Mouse (Mus musculus) limb, embryonic 14.5 days (tissue): Measurements from ENCODE around the gene Amer2. TPM values are rescaled to one million over a fixed set of nuclear protein-coding genes. Genes with fewer than 3 reads are reported as not detected.

Experiments
- ATAC-seq: fragments of 200-750 bp; cut with Nextera tagmentation; 2 replicates; pipeline ENCODE4 v1.8.0; 2017; ENCODE audit warnings: low read depth, moderate number of reproducible peaks, moderate TSS enrichment; ENCODE audit not compliant: low FRiP score
- DNase-seq: peaks from one replicate; pipeline ENCODE4 v3.0.0-alpha.2; 2015; ENCODE audit warnings: low spot score
- H3K27ac ChIP-seq: fragments of 300-500 bp; sonication (generic); replicated peaks from 2 replicates; pipeline ENCODE4 v1.5.1; 2014; ENCODE audit warnings: low read depth, mild to moderate bottlenecking, low read length, moderate library complexity, mixed read lengths
- H3K27me3 ChIP-seq: fragments of 300-500 bp; sonication (generic); 2 replicates; pipeline ENCODE4 v1.6.1; 2014; ENCODE audit warnings: low read length, mixed read lengths; ENCODE audit not compliant: control insufficient read depth, insufficient read depth
- H3K36me3 ChIP-seq: fragments of 300-500 bp; sonication (generic); 2 replicates; pipeline ENCODE4 v1.6.1; 2014; ENCODE audit warnings: mild to moderate bottlenecking, low read length, moderate library complexity, mixed read lengths; ENCODE audit not compliant: control insufficient read depth, insufficient read depth
- H3K4me1 ChIP-seq: fragments of 300-500 bp; sonication (generic); 2 replicates; pipeline ENCODE4 v1.6.1; 2014; ENCODE audit warnings: antibody characterized with exemption, low read length, mixed read lengths; ENCODE audit not compliant: control insufficient read depth, insufficient read depth
- H3K4me2 ChIP-seq: fragments of 300-500 bp; sonication (generic); replicated peaks from 2 replicates; pipeline ENCODE4 v1.6.1; 2014; ENCODE audit warnings: low read depth, mild to moderate bottlenecking, low read length, moderate library complexity; ENCODE audit not compliant: severe bottlenecking
- H3K4me3 ChIP-seq: fragments of 300-500 bp; sonication (generic); replicated peaks from 2 replicates; pipeline ENCODE4 v1.5.1; 2014; ENCODE audit warnings: low read length
- H3K9ac ChIP-seq: fragments of 300-500 bp; sonication (generic); 2 replicates; pipeline ENCODE4 v1.6.1; 2014; ENCODE audit warnings: mild to moderate bottlenecking, low read depth, low read length, moderate library complexity; ENCODE audit not compliant: severe bottlenecking
- H3K9me3 ChIP-seq: fragments of 300-500 bp; sonication (generic); 2 replicates; pipeline ENCODE4 v1.6.1; 2016; ENCODE audit warnings: low read length; ENCODE audit not compliant: control insufficient read depth
- POLR2A ChIP-seq: fragments of 200-500 bp; IDR thresholded peaks from 2 replicates; pipeline ENCODE4 v1.8.0; 2012; ENCODE audit warnings: inconsistent platforms, mild to moderate bottlenecking, moderate library complexity, borderline replicate concordance; ENCODE audit not compliant: insufficient read depth, insufficient read length; ENCODE audit errors: extremely low read depth
- WGBS: fragments of 180-500 bp; shearing (Covaris S2); extraction: QIAGEN DNeasy Blood & Tissue Kit; methylation state at CpG from one replicate; pipeline ENCODE4 v1.1.7; 2014; 5-methylcytosine and 5-hydroxymethylcytosine counted together
- polyA plus RNA-seq, 2 experiments: library from polyadenylated mRNA; depleted of rRNA in 1 of 2; stranded (reverse) in 1 of 2; unstranded in 1 of 2; fragments of >200 nt; fragmentation: Nextera tagmentation in 1 of 2; extraction: Ambion mirVana in 1 of 2; gene quantifications; 2 replicates each; pipeline versions ENCODE4 v1.2.1 to v1.2.3; 2012 to 2014

The Amer2 gene
- polyA plus RNA-seq, 2 experiments = 0.58 to 0.89 TPM

GRCm38 (mm10) chr14:60381671-60382070, 8.6 kb downstream of the Amer2 start:
- Histone ChIP-seq H3K27me3 (peaks cover 22% of the 10 kb centered on the region), H3K4me1 (no peaks in the 10 kb centered on the region), H3K9ac (no peak overlapping the region), H3K36me3 (no peaks in the 10 kb centered on the region), H3K9me3 (no peaks in the 10 kb centered on the region), H3K4me3 (no peak overlapping the region), H3K27ac (no peak overlapping the region), H3K4me2 (no peak overlapping the region)
- no peak for TF ChIP-seq POLR2A
- 73% methylated on average over 4 of the region's 4 CpGs for WGBS
- ATAC-seq (no peak), DNase-seq (no peak)

- H3K36me3 ChIP-seq = no peaks in the 10 kb centered on the region
- H3K27me3 ChIP-seq = peaks cover 8% of the 10 kb centered on the region
- no peaks in the 10 kb centered on the region for H3K4me1 ChIP-seq
- TF ChIP-seq POLR2A = no peak
- no peaks in the 10 kb centered on the region for H3K9me3 ChIP-seq
- no peak overlapping the region for H3K9ac ChIP-seq
- WGBS = 79% methylated on average over 7 of the region's 7 CpGs
- DNase-seq = no peak
- ATAC-seq = no peak
- no peak overlapping the region for H3K4me3 ChIP-seq
- H3K27ac ChIP-seq = no peak overlapping the region
- H3K4me2 ChIP-seq = no peak overlapping the region
Observed at GRCm38 (mm10) chr14:60383816-60384215, 10.8 kb downstream of the Amer2 start.

DNA sequence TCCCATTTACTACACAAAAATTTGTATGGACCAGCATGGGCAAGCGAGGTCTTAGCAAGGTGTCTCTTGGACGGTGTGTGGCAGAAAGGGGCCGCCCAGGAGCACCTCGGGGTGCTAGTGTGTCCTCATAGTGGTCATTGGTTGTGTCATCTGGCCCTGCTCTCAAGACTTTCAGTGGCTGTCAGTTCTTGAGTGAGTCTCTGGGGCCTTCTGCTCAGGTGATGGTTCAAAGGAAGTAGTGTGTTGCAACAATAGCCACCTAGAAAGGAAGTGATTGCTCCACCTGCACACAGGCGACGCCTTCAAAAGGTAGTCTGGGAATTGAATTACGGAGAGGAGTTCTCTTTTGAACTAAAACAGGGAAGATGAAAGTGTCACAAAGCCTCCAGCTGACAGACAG, 11.2 kb downstream of the Amer2 start:
- no peak for DNase-seq
- no peaks in the 10 kb centered on the region for H3K9me3 ChIP-seq
- peaks cover 3% of the 10 kb centered on the region for H3K27me3 ChIP-seq
- no peak for ATAC-seq
- TF ChIP-seq POLR2A = no peak
- H3K9ac ChIP-seq = no peak overlapping the region
- H3K36me3 ChIP-seq = no peaks in the 10 kb centered on the region
- H3K27ac ChIP-seq = no peak overlapping the region
- WGBS = 84% methylated on average over 7 of the region's 7 CpGs
- H3K4me2 ChIP-seq = no peak overlapping the region
- H3K4me3 ChIP-seq = no peak overlapping the region
- H3K4me1 ChIP-seq = no peaks in the 10 kb centered on the region

- H3K27me3 ChIP-seq = no peaks in the 10 kb centered on the region
- H3K9ac ChIP-seq = no peak overlapping the region
- no peak overlapping the region for H3K27ac ChIP-seq
- no peak for ATAC-seq
- no peaks in the 10 kb centered on the region for H3K36me3 ChIP-seq
- TF ChIP-seq POLR2A = no peak
- DNase-seq = no peak
- 63% methylated on average over 6 of the region's 6 CpGs for WGBS
- H3K9me3 ChIP-seq = no peaks in the 10 kb centered on the region
- no peak overlapping the region for H3K4me2 ChIP-seq
- H3K4me3 ChIP-seq = no peak overlapping the region
- no peaks in the 10 kb centered on the region for H3K4me1 ChIP-seq
Observed at GRCm38 (mm10) chr14:60385079-60385643, 12.1 kb downstream of the Amer2 start.

- Histone ChIP-seq H3K9ac (no peak overlapping the region), H3K36me3 (no peaks in the 10 kb centered on the region), H3K27me3 (no peaks in the 10 kb centered on the region), H3K4me1 (no peaks in the 10 kb centered on the region), H3K9me3 (no peaks in the 10 kb centered on the region), H3K27ac (no peak overlapping the region), H3K4me2 (no peak overlapping the region), H3K4me3 (no peak overlapping the region)
- TF ChIP-seq POLR2A = no peak
- ATAC-seq (no peak), DNase-seq (no peak)
- 74% methylated on average over 6 of the region's 6 CpGs for WGBS
Observed at GRCm38 (mm10) chr14:60386591-60387501, 13.8 kb downstream of the Amer2 start.
